Mouse (Mus musculus): ENCODE results near the gene Vps37d. TPM values are rescaled to one million over a fixed set of nuclear protein-coding genes. Genes with fewer than 3 reads are reported as not detected.
"Not testable (repeated sequence)": the region's sequence is repeated elsewhere in the genome, so short reads cannot be mapped to it uniquely, and the experiment has no call there.

The Vps37d gene
- total RNA-seq, 2 experiments from 2014 or later: 0.33 to 0.49 TPM

- DNase-seq: no peak
Measured at GRCm38 (mm10) chr5:135076931-135077505, 1.0 kb downstream of the Vps37d start.

GRCm38 (mm10) chr5:135076368-135076767, 1.7 kb downstream of the Vps37d start:
- intact Hi-C loops (cut with DNase I): no loop called here

More at GRCm38 (mm10) chr5:135076931-135077505, 1.0 kb downstream of the Vps37d start:
- intact Hi-C loops (cut with DNase I): no loop called here

GRCm38 (mm10) chr5:135075655-135076054, 2.4 kb downstream of the Vps37d start:
- intact Hi-C loops (cut with DNase I): no loop called here
- no peak for DNase-seq

More at GRCm38 (mm10) chr5:135076368-135076767, 1.7 kb downstream of the Vps37d start:
- no peak for DNase-seq

GRCm38 (mm10) chr5:135073349-135074150, 4.5 kb downstream of the Vps37d start:
- intact Hi-C loops (cut with DNase I): loop anchor here (5.0 kb wide), 1 partner anchor 51 kb away; the partner anchor contains the start of gene Stx1a
- DNase-seq: no peak

- intact Hi-C loops (cut with DNase I): loop anchor here (5.0 kb wide), 1 partner anchor 50 kb away; the partner anchor contains the start of gene Stx1a
- no peak for DNase-seq
Measured at GRCm38 (mm10) chr5:135072720-135073119, 5.3 kb downstream of the Vps37d start.

GRCm38 (mm10) chr5:135072061-135072460, 6.0 kb downstream of the Vps37d start:
- no peak for DNase-seq
- intact Hi-C loops (cut with DNase I): loop anchor here (5.0 kb wide), 1 partner anchor 50 kb away; the partner anchor contains the start of gene Stx1a

GRCm38 (mm10) chr5:135070448-135070847, 7.6 kb downstream of the Vps37d start:
- intact Hi-C loops (cut with DNase I): loop anchor here (5.0 kb wide), 1 partner anchor 48 kb away; the partner anchor contains the start of gene Stx1a
- DNase-seq: no peak

GRCm38 (mm10) chr5:135066008-135066407, 12.1 kb downstream of the Vps37d start:
- DNase-seq: no peak
- intact Hi-C loops (cut with DNase I): no loop called here

- intact Hi-C loops (cut with DNase I); DNase-seq: not testable (repeated sequence)
Measured at GRCm38 (mm10) chr5:135064909-135065446, 13.1 kb downstream of the Vps37d start, which contains the start of gene Bud23. TSS of gene Bud23 (minus strand) at chr5:135064959.

- no peak for DNase-seq
- intact Hi-C loops (cut with DNase I): no loop called here
Measured at GRCm38 (mm10) chr5:135064382-135064766, 13.7 kb downstream of the Vps37d start.

- peak; percentile 93 to 94 for DNase-seq
- intact Hi-C loops (cut with DNase I): no loop called here
Measured at GRCm38 (mm10) chr5:135063629-135064381, 14.3 kb downstream of the Vps37d start, which contains the start of gene Dnajc30. TSS of gene Dnajc30 (plus strand) at chr5:135064202.

GRCm38 (mm10) chr5:135053356-135053755, 24.7 kb downstream of the Vps37d start:
- no peak for DNase-seq
- intact Hi-C loops (cut with DNase I): no loop called here

GRCm38 (mm10) chr5:135049268-135049667, 28.8 kb downstream of the Vps37d start:
- intact Hi-C loops (cut with DNase I); DNase-seq: not testable (repeated sequence)

- DNase-seq: peak in 1 of 2 experiments; percentile 10
- intact Hi-C loops (cut with DNase I): no loop called here
Measured at GRCm38 (mm10) chr5:135048539-135048938, 29.5 kb downstream of the Vps37d start.

GRCm38 (mm10) chr5:135044575-135044974, 33.5 kb downstream of the Vps37d start:
- intact Hi-C loops (cut with DNase I): no loop called here
- no peak for DNase-seq

GRCm38 (mm10) chr5:135042105-135042788, 35.8 kb downstream of the Vps37d start:
- peak in 1 of 2 experiments; percentile 10 for DNase-seq
- intact Hi-C loops (cut with DNase I): no loop called here

- intact Hi-C loops (cut with DNase I): no loop called here
- no peak for DNase-seq
Measured at GRCm38 (mm10) chr5:135040777-135041176, 37.3 kb downstream of the Vps37d start.

- intact Hi-C loops (cut with DNase I): no loop called here
Measured at GRCm38 (mm10) chr5:135040059-135040458, 38.0 kb downstream of the Vps37d start.

GRCm38 (mm10) chr5:135039541-135039940, 38.5 kb downstream of the Vps37d start:
- DNase-seq: no peak
- intact Hi-C loops (cut with DNase I): no loop called here

More at GRCm38 (mm10) chr5:135040059-135040458, 38.0 kb downstream of the Vps37d start:
- no peak for DNase-seq

- no peak for DNase-seq
- intact Hi-C loops (cut with DNase I): no loop called here
Measured at GRCm38 (mm10) chr5:135037946-135038345, 40.1 kb downstream of the Vps37d start.
